26 mouse cellular contexts compared by ENCODE assay signal in the genomic region with DNA sequence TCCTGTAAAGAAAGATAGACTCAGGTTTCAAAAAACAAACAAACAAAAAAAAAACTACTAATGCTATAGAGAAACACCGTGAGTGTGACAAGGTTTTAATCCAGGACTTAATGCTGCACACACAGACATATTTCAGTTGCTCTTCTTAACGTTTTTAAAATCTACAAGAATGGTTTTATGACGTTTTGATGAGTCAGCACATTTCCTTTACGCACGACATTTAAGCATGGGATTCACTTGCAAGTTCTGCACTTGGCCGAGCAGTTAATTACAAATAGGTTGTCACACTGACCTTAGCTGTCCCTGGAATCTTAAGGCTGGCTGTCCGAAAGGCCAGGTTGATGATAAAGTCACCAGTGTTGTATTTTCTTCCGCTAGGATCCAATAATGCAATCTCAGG. TPM values are rescaled to one million over a fixed set of nuclear protein-coding genes. Genes with fewer than 3 reads are reported as not detected.
DNase-seq lines count a peak whose midpoint lies in the region; ATAC-seq and TF ChIP-seq lines count a peak whose summit lies in the region.
"Had no signal": no experiment of that assay in that cellular context is flagged by ENCODE, and none has a peak within 500 bp of the region (broad histone marks: within the 10 kb centered on the region; RNA-seq: fewer than 3 reads in every experiment).

No protein-coding gene starts in this region.

- H3K4me1 ChIP-seq in CH12.LX (ENCODE audit: control insufficient read depth in 1 of 2, insufficient read depth in 2 of 2): peaks cover 1 to 2% of the 10 kb centered on the region in 2 experiments; a peak in 2 of 4 replicates
- no peaks in the 10 kb centered on the region for H3K4me1 ChIP-seq in ES-E14 (ENCODE audit: control insufficient read depth in 2 of 2, insufficient read depth in 2 of 2, low read length in 2 of 2, poor library complexity in 1 of 2)
- no peaks in the 10 kb centered on the region for H3K4me1 ChIP-seq in MEL (ENCODE audit: control insufficient read depth in 1 of 2, insufficient read depth in 2 of 2, low read length in 2 of 2)
- H3K4me1 ChIP-seq in forebrain, embryonic 15.5 days: no peaks in the 10 kb centered on the region
- no peaks in the 10 kb centered on the region for H3K4me1 ChIP-seq in hindbrain, embryonic 16.5 days (ENCODE audit: control insufficient read depth, insufficient read depth, low read depth, low read length)

- TF ChIP-seq CTCF in CH12.LX (conservative IDR thresholded peaks at IDR 0.05 in 1 of 2, IDR thresholded peaks at IDR 0.05 in 1 of 2; ENCODE audit: low read depth in 2 of 2, low read length in 2 of 2) (no peak), MEL (IDR thresholded peaks at IDR 0.05 in 2 of 3, conservative IDR thresholded peaks at IDR 0.05 in 1 of 3; ENCODE audit: control insufficient read depth in 1 of 3, insufficient read depth in 1 of 3, low read depth in 2 of 3, low read length in 3 of 3, poor library complexity in 1 of 3, severe bottlenecking in 1 of 3) (no peak)

- TF ChIP-seq POLR2A in CH12.LX (IDR thresholded peaks at IDR 0.05; ENCODE audit: low read depth, low read length) (no peak), MEL (IDR thresholded peaks at IDR 0.05; ENCODE audit: control insufficient read depth in 1 of 2, insufficient read depth in 1 of 2, low read depth in 1 of 2, low read length in 2 of 2, poor library complexity in 1 of 2) (no peak)

- dilution Hi-C loops in CH12.LX (cut with MboI; ENCODE audit: extremely low pct_ligation_motif_present, extremely low pct_unique_long_range_greater_than_20kb, low sequenced_read_pairs): no loop called here

- TF ChIP-seq EP300 in CH12.LX (IDR thresholded peaks at IDR 0.05; ENCODE audit: low read length) (no peak), MEL (IDR thresholded peaks at IDR 0.05; ENCODE audit: low read depth in 1 of 2, low read length in 2 of 2) (no peak)

- DNase-seq in CH12.LX (ENCODE audit: extremely low read depth) (no peak), ES-E14 (ENCODE audit: low read depth, low spot score) (no peak), MEL (ENCODE audit: low read depth, low spot score) (no peak)
- no peak for DNase-seq in gastrocnemius, postnatal 10 days
- DNase-seq: adrenal gland, adult 2 months; adrenal gland, adult 8-10 months; adrenal gland, postnatal 10 days; adrenal gland, postnatal 14 days; adrenal gland, postnatal 25 days; adrenal gland, postnatal 36 days; B cell, adult 2 months; cerebellum, adult 11 months; cerebellum, adult 11-12 months; cerebellum, adult 18-20 months; cerebellum, adult 2 months; cerebellum, adult 8-10 months; cerebellum, adult 9-10 months had no signal

- H3K27me3 ChIP-seq in CH12.LX (replicated peaks) (no peaks in the 10 kb centered on the region), MEL (ENCODE audit: control insufficient read depth in 1 of 2, insufficient read depth in 2 of 2, low read length in 2 of 2) (no peaks in the 10 kb centered on the region; a peak in 2 of 4 replicates)
- no peaks in the 10 kb centered on the region for H3K27me3 ChIP-seq in forebrain, embryonic 15.5 days
- no peaks in the 10 kb centered on the region for H3K27me3 ChIP-seq in hindbrain, embryonic 16.5 days (replicated peaks; ENCODE audit: control insufficient read depth, insufficient read depth, low read length)
- H3K27me3 ChIP-seq: Patski had no signal

- H3K36me3 ChIP-seq in CH12.LX (replicated peaks in 1 of 2; ENCODE audit: control insufficient read depth in 1 of 2, insufficient read depth in 1 of 2, low read length in 1 of 2) (no peaks in the 10 kb centered on the region), ES-E14 (ENCODE audit: control insufficient read depth, insufficient read depth, low read length, poor library complexity, severe bottlenecking) (no peaks in the 10 kb centered on the region), MEL (ENCODE audit: control insufficient read depth in 1 of 2, insufficient read depth in 2 of 2, low read length in 2 of 2) (peaks cover 0 to 3% of the 10 kb centered on the region in 2 experiments; a peak in 2 of 4 replicates)
- no peaks in the 10 kb centered on the region for H3K36me3 ChIP-seq in forebrain, embryonic 15.5 days
- no peaks in the 10 kb centered on the region for H3K36me3 ChIP-seq in hindbrain, embryonic 16.5 days (ENCODE audit: control insufficient read depth, insufficient read depth, low read length)
- H3K36me3 ChIP-seq: G1E had no signal

- H3K4me3 ChIP-seq in CH12.LX (replicated peaks in 1 of 3; ENCODE audit: low read depth in 2 of 3, low read length in 2 of 3, poor library complexity in 1 of 3): no peak overlapping the region
- no peak overlapping the region for H3K4me3 ChIP-seq in ES-E14 (ENCODE audit: insufficient read depth in 1 of 2, low read depth in 1 of 2, low read length in 2 of 2, poor library complexity in 1 of 2, severe bottlenecking in 1 of 2)
- H3K4me3 ChIP-seq in MEL (ENCODE audit: control insufficient read depth in 1 of 2, insufficient read depth in 1 of 2, low read depth in 2 of 2, low read length in 2 of 2): no peak overlapping the region
- no peak overlapping the region for H3K4me3 ChIP-seq in forebrain, embryonic 15.5 days
- H3K4me3 ChIP-seq in hindbrain, embryonic 16.5 days (ENCODE audit: low read length): no peak overlapping the region

- in situ Hi-C loops in CH12.LX (cut with MboI; ENCODE audit: low pct_ligation_motif_present, low pct_unique_long_range_greater_than_20kb, low sequenced_read_pairs) (no loop called here), ES-E14 (cut with MboI; ENCODE audit: low sequenced_read_pairs in 2 of 2, unreplicated experiment in 2 of 2) (no loop called here)

- TF ChIP-seq RAD21 in CH12.LX (IDR thresholded peaks at IDR 0.05; ENCODE audit: low read depth, low read length) (no peak), MEL (IDR thresholded peaks at IDR 0.05; ENCODE audit: low read depth, low read length) (no peak)

- ATAC-seq in forebrain, embryonic 15.5 days (replicated peaks): no peak
- ATAC-seq in hindbrain, embryonic 16.5 days: no peak
- ATAC-seq: activated CD4-positive, CD25-positive, alpha-beta regulatory T cell, adult 4 months; CD4-positive, CD25-positive, alpha-beta regulatory T cell, adult 4 months; Patski had no signal

- H3K9me3 ChIP-seq in CH12.LX (replicated peaks; ENCODE audit: low read length) (peaks cover 3% of the 10 kb centered on the region), ES-E14 (ENCODE audit: control insufficient read depth, insufficient read depth, low read depth, low read length) (no peaks in the 10 kb centered on the region), MEL (replicated peaks; ENCODE audit: insufficient read depth, low read length) (no peaks in the 10 kb centered on the region)
- no peaks in the 10 kb centered on the region for H3K9me3 ChIP-seq in forebrain, embryonic 15.5 days
- H3K9me3 ChIP-seq in hindbrain, embryonic 16.5 days (ENCODE audit: control insufficient read depth, low read length): no peaks in the 10 kb centered on the region
- H3K9me3 ChIP-seq: G1E had no signal

- no peak overlapping the region for H3K4me2 ChIP-seq in CH12.LX (ENCODE audit: insufficient read depth, low read depth, poor library complexity, severe bottlenecking)
- H3K4me2 ChIP-seq in forebrain, embryonic 15.5 days (replicated peaks): no peak overlapping the region
- H3K4me2 ChIP-seq in hindbrain, embryonic 16.5 days (ENCODE audit: low read length): no peak overlapping the region

- WGBS in forebrain, embryonic 15.5 days: 84% methylated on average over 8 of the region's 8 CpGs
- 78% methylated on average over 8 of the region's 8 CpGs for WGBS in hindbrain, embryonic 16.5 days

- no peak overlapping the region for H3K27ac ChIP-seq in CH12.LX (ENCODE audit: insufficient read depth, low read depth)
- H3K27ac ChIP-seq in ES-E14 (ENCODE audit: insufficient read depth, low read depth, low read length, poor library complexity, severe bottlenecking): no peak overlapping the region
- no peak overlapping the region for H3K27ac ChIP-seq in MEL (ENCODE audit: control insufficient read depth, low read depth, low read length)
- no peak overlapping the region for H3K27ac ChIP-seq in forebrain, embryonic 15.5 days (replicated peaks)
- no peak overlapping the region for H3K27ac ChIP-seq in hindbrain, embryonic 16.5 days (ENCODE audit: low read depth, low read length)

- H3K79me2 ChIP-seq in CH12.LX (replicated peaks; ENCODE audit: control insufficient read depth, extremely low read depth, insufficient read depth, poor library complexity, severe bottlenecking) (no peaks in the 10 kb centered on the region), MEL (ENCODE audit: control insufficient read depth, insufficient read depth, low read length, poor library complexity) (no peaks in the 10 kb centered on the region)

- H3K9ac ChIP-seq in CH12.LX (ENCODE audit: insufficient read depth, low read depth): no peak overlapping the region
- H3K9ac ChIP-seq in ES-E14 (ENCODE audit: insufficient read depth, low read depth, low read length, poor library complexity, severe bottlenecking): no peak overlapping the region
- H3K9ac ChIP-seq in MEL (ENCODE audit: control insufficient read depth, low read depth, low read length, poor library complexity, severe bottlenecking): no peak overlapping the region
- no peak overlapping the region for H3K9ac ChIP-seq in forebrain, embryonic 15.5 days (replicated peaks)
- no peak overlapping the region for H3K9ac ChIP-seq in hindbrain, embryonic 16.5 days (ENCODE audit: low read depth, low read length)

RNA-seq across cellular contexts. Expression of gene Clca2, which starts 18.3 kb away (rescaled TPM):
- 0.04 and 0.13 TPM in 2 replicates for total RNA-seq in CH12.LX (2012; rRNA removed)
- 0.07 and 0.14 TPM in 2 replicates for total RNA-seq in CH12.LX (2014; rRNA removed)
- 0.10 and 0.17 TPM in 2 replicates for polyA plus RNA-seq in CH12.LX (2012; ENCODE audit: insufficient read length, low read depth)
- not detected in 2 replicates for total RNA-seq in ES-E14 (2012; rRNA removed)
- not detected in 2 replicates for total RNA-seq in MEL (2012; rRNA removed)
- not detected for polyA plus RNA-seq in MEL (2012; ENCODE audit: insufficient read depth in 1 of 2, insufficient read length in 2 of 2, low read depth in 1 of 2, low replicate concordance in 2 of 2, missing spikeins in 1 of 2)
- 1 to 10 TPM in 1 of 2 experiments, under 1 TPM in 1; 0.70 to 1.6 TPM for total RNA-seq in gastrocnemius, postnatal 10 days (2021)
- 0.06 TPM in 2 replicates for polyA plus RNA-seq in forebrain, embryonic 15.5 days (2015; fragmentation: Nextera tagmentation; extraction: Ambion mirVana)
- not detected in 2 replicates for polyA plus RNA-seq in hindbrain, embryonic 16.5 days (2015; fragmentation: Nextera tagmentation; extraction: Ambion mirVana)
- total RNA-seq: adrenal gland, adult 2 months; adrenal gland, postnatal 25 days had no signal
- polyA plus RNA-seq: activated CD4-positive, CD25-positive, alpha-beta regulatory T cell, adult 4 months; CD4-positive, CD25-positive, alpha-beta regulatory T cell, adult 4 months; cerebellum, adult 2 months; G1E had no signal

RNA-seq across cellular contexts. Expression of gene Odf2l, which starts 37.5 kb away (rescaled TPM):
- total RNA-seq in CH12.LX (2012; rRNA removed): 22.6 and 26.1 TPM in 2 replicates
- 51.1 and 53.9 TPM in 2 replicates for total RNA-seq in CH12.LX (2014; rRNA removed)
- 37.8 and 39.1 TPM in 2 replicates for polyA plus RNA-seq in CH12.LX (2012; ENCODE audit: insufficient read length, low read depth)
- total RNA-seq in ES-E14 (2012; rRNA removed): 12.6 and 15.6 TPM in 2 replicates
- 12.6 and 15.1 TPM in 2 replicates for total RNA-seq in MEL (2012; rRNA removed)
- 10 to 100 TPM in 1 of 2 experiments, not detected in 1; 15.0 TPM for polyA plus RNA-seq in MEL (2012; ENCODE audit: insufficient read depth in 1 of 2, insufficient read length in 2 of 2, low read depth in 1 of 2, low replicate concordance in 2 of 2, missing spikeins in 1 of 2)
- 10 to 100 TPM in 1 of 2 experiments, 1 to 10 TPM in 1; 5.9 to 15.5 TPM for total RNA-seq in gastrocnemius, postnatal 10 days (2021)
- 15.3 and 17.2 TPM in 2 replicates for polyA plus RNA-seq in forebrain, embryonic 15.5 days (2015; fragmentation: Nextera tagmentation; extraction: Ambion mirVana)
- 10.5 TPM in 2 replicates for polyA plus RNA-seq in hindbrain, embryonic 16.5 days (2015; fragmentation: Nextera tagmentation; extraction: Ambion mirVana)

RNA-seq across cellular contexts. Expression of gene Clca1, which starts 48.3 kb away (rescaled TPM):
- 0.04 TPM in 2 replicates for total RNA-seq in CH12.LX (2012; rRNA removed)
- 0.05 and 0.30 TPM in 2 replicates for total RNA-seq in CH12.LX (2014; rRNA removed)
- polyA plus RNA-seq in CH12.LX (2012; ENCODE audit: insufficient read length, low read depth): 1.1 and 1.3 TPM in 2 replicates
- 0.09 and 0.16 TPM in 2 replicates for total RNA-seq in ES-E14 (2012; rRNA removed)
- total RNA-seq in MEL (2012; rRNA removed): not detected in 2 replicates
- not detected for polyA plus RNA-seq in MEL (2012; ENCODE audit: insufficient read depth in 1 of 2, insufficient read length in 2 of 2, low read depth in 1 of 2, low replicate concordance in 2 of 2, missing spikeins in 1 of 2)
- total RNA-seq in gastrocnemius, postnatal 10 days (2021): not detected
- polyA plus RNA-seq in forebrain, embryonic 15.5 days (2015; fragmentation: Nextera tagmentation; extraction: Ambion mirVana): not detected in 2 replicates
- not detected in 2 replicates for polyA plus RNA-seq in hindbrain, embryonic 16.5 days (2015; fragmentation: Nextera tagmentation; extraction: Ambion mirVana)
- total RNA-seq: adrenal gland, adult 18-20 months; adrenal gland, adult 2 months; adrenal gland, adult 8-10 months; adrenal gland, postnatal 10 days; adrenal gland, postnatal 14 days; adrenal gland, postnatal 25 days; adrenal gland, postnatal 36 days; adrenal gland, postnatal 4 days had no signal
- polyA plus RNA-seq: activated CD4-positive, CD25-positive, alpha-beta regulatory T cell, adult 4 months; adrenal gland, adult 2 months; C2C12; CD4-positive, CD25-positive, alpha-beta regulatory T cell, adult 4 months; cerebellum, adult 2 months; G1E; Patski had no signal

Comparison
In these comparisons a context has a peak if more than half of its experiments do, and no peak if none do; other contexts are left out.
1. Of the 35 proteins assayed by ChIP-seq in both MEL and CH12.LX: peak only in MEL: none; only in CH12.LX: none; in both: MAFK; in neither: 34.